Mouse (Mus musculus) cerebellum, adult 2 months (tissue): ENCODE measurements around the gene Rai1.

Experiments used
- CTCF ChIP-seq: fragments of 200-500 bp; IDR thresholded peaks from 2 replicates; pipeline ENCODE4 v1.5.1; 2011; ENCODE audit warnings: low read depth, mild to moderate bottlenecking, control low read depth, low read length, moderate library complexity, borderline replicate concordance; ENCODE audit not compliant: insufficient read depth
- POLR2A ChIP-seq: fragments of 200-500 bp; IDR thresholded peaks from 2 replicates; pipeline ENCODE4 v1.6.1; 2011; ENCODE audit warnings: low read length, control low read depth, borderline replicate concordance; ENCODE audit not compliant: insufficient read depth

- TF ChIP-seq CTCF (no peak), POLR2A (no peak)
Measured at GRCm38 (mm10) chr11:60161146-60161874, 56.5 kb downstream of the Rai1 start.
